Mouse (Mus musculus) stomach, postnatal 0 days (tissue): ENCODE results near the gene Fam199x. TPM values are rescaled to one million over a fixed set of nuclear protein-coding genes. Genes with fewer than 3 reads are reported as not detected.

Experiments
- ATAC-seq: fragments of 200-750 bp; cut with Nextera tagmentation; 2 replicates; pipeline ENCODE4 v1.8.0; 2017; ENCODE audit not compliant: low FRiP score, low TSS enrichment
- DNase-seq: peaks from one replicate; pipeline ENCODE4 v3.0.0-alpha.2; 2016; ENCODE audit warnings: low spot score
- H3K27ac ChIP-seq: fragments of 300-500 bp; sonication (generic); replicated peaks from 2 replicates; pipeline ENCODE4 v1.5.1; 2014; ENCODE audit warnings: mild to moderate bottlenecking, control low read depth
- H3K27me3 ChIP-seq: fragments of 300-500 bp; sonication (generic); 2 replicates; pipeline ENCODE4 v1.6.1; 2014; ENCODE audit warnings: low read length; ENCODE audit not compliant: control insufficient read depth, insufficient read depth
- H3K36me3 ChIP-seq: fragments of 300-500 bp; sonication (generic); 2 replicates; pipeline ENCODE4 v1.6.1; 2014; ENCODE audit warnings: low read length, mixed read lengths; ENCODE audit not compliant: control insufficient read depth, insufficient read depth
- H3K4me1 ChIP-seq: fragments of 300-500 bp; sonication (generic); replicated peaks from 2 replicates; pipeline ENCODE4 v1.6.1; 2014; ENCODE audit warnings: antibody characterized with exemption; ENCODE audit not compliant: control insufficient read depth, insufficient read depth
- H3K4me2 ChIP-seq: fragments of 300-500 bp; sonication (generic); replicated peaks from 2 replicates; pipeline ENCODE4 v1.6.1; 2014; ENCODE audit warnings: low read depth, mild to moderate bottlenecking, control low read depth, moderate library complexity
- H3K4me3 ChIP-seq: fragments of 300-500 bp; sonication (generic); 2 replicates; pipeline ENCODE4 v1.5.1; 2014; ENCODE audit warnings: low read depth, low read length, control low read depth
- H3K9ac ChIP-seq: fragments of 300-500 bp; sonication (generic); 2 replicates; pipeline ENCODE4 v1.6.1; 2014; ENCODE audit warnings: mild to moderate bottlenecking, low read length, control low read depth, mixed read lengths
- H3K9me3 ChIP-seq: fragments of 300-500 bp; sonication (generic); 2 replicates; pipeline ENCODE4 v1.6.1; 2016; ENCODE audit warnings: low read length; ENCODE audit not compliant: control insufficient read depth
- CTCF ChIP-seq: IDR thresholded peaks from 2 replicates; pipeline ENCODE4 v1.5.1; 2016; ENCODE audit warnings: antibody characterized with exemption, low read depth, mild to moderate bottlenecking, moderate library complexity
- EP300 ChIP-seq: optimal IDR thresholded peaks from 2 replicates; pipeline ENCODE3; 2016; ENCODE audit warnings: antibody characterized with exemption
- WGBS: fragments of 180-500 bp; shearing (Covaris S2); extraction: QIAGEN DNeasy Blood & Tissue Kit; methylation state at CpG from one replicate; pipeline ENCODE4 v1.1.7; 2014; 5-methylcytosine and 5-hydroxymethylcytosine counted together
- polyA plus RNA-seq: library from polyadenylated mRNA; unstranded; fragments of >200 nt; fragmentation: Nextera tagmentation; extraction: Ambion mirVana; gene quantifications from 2 replicates; pipeline ENCODE4 v1.2.1, GENCODE M21; 2015

The Fam199x gene
- 2.8 and 2.9 TPM in 2 replicates for polyA plus RNA-seq

GRCm38 (mm10) chrX:137049425-137050225 is at the start of gene Fam199x:
TSS of gene Fam199x (plus strand) at chrX:137049594.
- Histone ChIP-seq H3K4me1 (no peaks in the 10 kb centered on the region), H3K9me3 (no peaks in the 10 kb centered on the region), H3K27ac (no peak within 1 kb of the TSS), H3K4me2 (peak within 1 kb of the TSS; percentile 71), H3K27me3 (no peaks in the 10 kb centered on the region), H3K9ac (peak within 1 kb of the TSS; percentile 63), H3K36me3 (no peaks in the 10 kb centered on the region), H3K4me3 (peak within 1 kb of the TSS; percentile 58)
- DNase-seq: peak; percentile 83
- 17% methylated on average over 23 of the region's 62 CpGs for WGBS
- no peak for TF ChIP-seq EP300
- TF ChIP-seq CTCF: peak; percentile 70
- ATAC-seq: peak; percentile 98

DNA sequence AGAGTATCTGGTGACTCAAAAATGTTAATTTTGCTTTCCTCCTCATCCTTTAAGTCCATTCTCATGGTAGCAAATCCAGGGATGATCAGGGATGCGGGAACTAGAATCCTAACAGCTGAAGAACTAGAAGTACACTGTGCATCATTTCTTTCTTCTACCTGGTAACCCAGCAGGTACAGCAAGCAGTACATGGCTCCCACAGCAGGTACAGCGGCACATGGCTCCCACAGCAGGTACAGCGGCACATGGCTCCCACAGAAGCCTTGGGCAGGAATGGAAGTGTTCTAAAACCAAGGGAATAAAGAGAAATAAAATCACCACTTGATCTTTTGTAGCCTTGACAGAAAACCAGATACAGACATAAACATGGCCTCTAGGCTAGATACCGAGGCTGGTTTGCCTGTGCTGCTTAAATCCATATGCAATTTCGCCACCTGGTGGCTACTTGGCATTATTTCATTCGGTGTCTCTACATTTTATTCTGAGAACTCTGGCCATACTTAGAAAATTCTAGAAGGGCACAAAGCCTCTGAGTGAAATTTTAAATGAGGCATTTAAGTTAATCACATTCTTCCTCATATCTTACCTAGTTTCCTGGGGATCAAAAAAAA is 34.2 kb upstream of the Fam199x start:
- WGBS: 53% methylated on average over 6 of the region's 6 CpGs

GRCm38 (mm10) chrX:137017668-137018067 is 31.7 kb upstream of the Fam199x start:
- Histone ChIP-seq H3K27ac (no peak overlapping the region), H3K4me1 (no peaks in the 10 kb centered on the region), H3K27me3 (no peaks in the 10 kb centered on the region), H3K4me2 (no peak overlapping the region), H3K9ac (no peak overlapping the region), H3K4me3 (no peak overlapping the region), H3K9me3 (no peaks in the 10 kb centered on the region), H3K36me3 (no peaks in the 10 kb centered on the region)
- WGBS: 68% methylated on average over 1 of the region's 1 CpGs
- DNase-seq (no peak), ATAC-seq (no peak)
- TF ChIP-seq EP300 (no peak), CTCF (no peak)

More for the DNA sequence above, 34.2 kb upstream of the Fam199x start:
- Histone ChIP-seq H3K36me3 (no peaks in the 10 kb centered on the region), H3K27ac (no peak overlapping the region), H3K27me3 (no peaks in the 10 kb centered on the region), H3K4me3 (no peak overlapping the region), H3K9ac (no peak overlapping the region), H3K4me2 (no peak overlapping the region), H3K4me1 (no peaks in the 10 kb centered on the region), H3K9me3 (no peaks in the 10 kb centered on the region)
- TF ChIP-seq CTCF: peak; percentile 78
- no peak for TF ChIP-seq EP300
- peak; percentile 38 for DNase-seq
- ATAC-seq: no peak

GRCm38 (mm10) chrX:137019310-137019709 is 30.1 kb upstream of the Fam199x start:
- Histone ChIP-seq H3K9me3 (no peaks in the 10 kb centered on the region), H3K27me3 (no peaks in the 10 kb centered on the region), H3K4me2 (no peak overlapping the region), H3K9ac (no peak overlapping the region), H3K27ac (no peak overlapping the region), H3K36me3 (no peaks in the 10 kb centered on the region), H3K4me3 (no peak overlapping the region), H3K4me1 (no peaks in the 10 kb centered on the region)
- peak; percentile 54; the same call in 1 of the 2 replicates for ATAC-seq
- TF ChIP-seq CTCF (peak; percentile 78), EP300 (no peak)
- WGBS: 24% methylated on average over 1 of the region's 1 CpGs
- DNase-seq: peak; percentile 52

GRCm38 (mm10) chrX:137030916-137031315 is 18.5 kb upstream of the Fam199x start:
- ATAC-seq (peak; percentile 77), DNase-seq (peak; percentile 15)
- no peaks in the 10 kb centered on the region for H3K27me3 ChIP-seq
- H3K36me3 ChIP-seq: no peaks in the 10 kb centered on the region
- 74% methylated on average over 8 of the region's 8 CpGs for WGBS
- H3K9ac ChIP-seq: no peak overlapping the region
- TF ChIP-seq CTCF (no peak), EP300 (no peak)
- no peak overlapping the region for H3K4me2 ChIP-seq
- no peaks in the 10 kb centered on the region for H3K9me3 ChIP-seq
- H3K4me1 ChIP-seq: no peaks in the 10 kb centered on the region
- H3K4me3 ChIP-seq: no peak overlapping the region
- no peak overlapping the region for H3K27ac ChIP-seq

DNA sequence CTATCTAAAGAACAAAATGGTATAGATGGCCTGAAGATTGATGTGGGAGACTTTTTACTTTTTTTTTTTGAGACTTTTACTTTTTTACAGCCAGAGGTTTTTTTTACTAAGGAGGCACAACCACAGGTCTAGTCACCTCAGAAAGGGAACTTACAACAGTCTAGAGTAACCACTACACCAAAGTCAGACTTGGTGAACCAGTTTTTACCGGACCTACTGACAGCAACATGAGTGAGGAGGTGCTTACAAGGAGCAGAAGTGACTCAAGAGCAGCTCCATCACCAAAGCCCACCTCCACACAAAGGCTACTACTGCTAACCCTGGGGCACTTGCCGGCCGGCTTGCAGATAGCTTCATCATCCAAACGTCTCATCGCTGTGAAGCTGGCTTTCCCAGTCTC is 17.7 kb upstream of the Fam199x start:
- Histone ChIP-seq H3K9ac (no peak overlapping the region), H3K9me3 (no peaks in the 10 kb centered on the region), H3K4me1 (no peaks in the 10 kb centered on the region), H3K4me2 (no peak overlapping the region), H3K27me3 (no peaks in the 10 kb centered on the region), H3K36me3 (no peaks in the 10 kb centered on the region), H3K4me3 (no peak overlapping the region), H3K27ac (no peak overlapping the region)
- no peak for ATAC-seq
- no peak for DNase-seq
- 80% methylated on average over 5 of the region's 5 CpGs for WGBS
- TF ChIP-seq CTCF: no peak
